Mouse (Mus musculus) urinary bladder, postnatal 4 days (tissue): ENCODE measurements around the gene Phip.
A peak's percentile ranks its signal among the peaks of the same experiment; 100 is the strongest.

ENCODE experiments used
- DNase-seq, 2 experiments: peaks; one replicate each; pipeline ENCODE4 v3.0.0; 2021 to 2022; ENCODE audit warnings: low spot score in 2 of 2

Phip gene

DNA sequence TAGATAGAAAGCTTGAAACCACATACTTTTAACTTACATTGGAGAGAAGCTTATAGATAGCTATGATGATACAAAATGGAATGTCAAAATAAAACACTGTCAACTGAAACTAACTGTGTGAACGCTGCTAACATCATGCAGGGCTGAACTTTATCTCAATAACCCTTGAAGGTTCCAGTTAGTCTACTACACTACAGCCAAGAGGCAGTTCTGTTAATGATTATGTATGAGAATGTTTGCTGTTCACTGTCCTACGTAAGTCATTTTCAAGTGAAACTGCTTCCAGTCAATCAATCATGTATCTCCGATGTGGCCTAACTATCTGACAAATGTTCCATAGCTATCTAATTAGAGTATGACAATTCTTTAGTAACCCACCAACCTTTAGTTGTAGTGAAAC, 107.6 kb downstream of the Phip start:
- no peak for DNase-seq

GRCm38 (mm10) chr9:82866121-82866520, 109.2 kb downstream of the Phip start:
- DNase-seq = no peak

GRCm38 (mm10) chr9:82861775-82862430, 113.4 kb downstream of the Phip start:
- DNase-seq = no peak

DNA sequence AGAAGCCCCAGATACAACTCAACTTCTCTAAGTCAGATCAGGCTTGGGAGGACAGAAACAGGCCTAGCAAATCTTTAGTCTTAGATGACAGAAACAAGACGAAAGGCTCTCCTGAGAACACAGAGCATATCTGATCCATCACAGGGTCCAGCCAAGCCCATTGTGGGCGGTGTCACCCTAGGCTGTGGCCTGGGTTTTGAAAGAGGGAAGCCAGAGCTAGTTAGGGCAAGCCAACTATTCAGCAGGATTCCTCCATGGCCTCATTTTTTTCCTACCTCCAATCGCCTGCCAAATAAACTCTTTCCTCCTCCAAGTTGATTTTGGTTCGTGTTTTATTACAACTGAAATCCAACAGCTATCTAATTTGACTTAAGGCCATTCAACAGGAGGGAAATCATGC, 114.0 kb downstream of the Phip start:
- DNase-seq = peak in 1 of 2 experiments; percentile 41

DNA sequence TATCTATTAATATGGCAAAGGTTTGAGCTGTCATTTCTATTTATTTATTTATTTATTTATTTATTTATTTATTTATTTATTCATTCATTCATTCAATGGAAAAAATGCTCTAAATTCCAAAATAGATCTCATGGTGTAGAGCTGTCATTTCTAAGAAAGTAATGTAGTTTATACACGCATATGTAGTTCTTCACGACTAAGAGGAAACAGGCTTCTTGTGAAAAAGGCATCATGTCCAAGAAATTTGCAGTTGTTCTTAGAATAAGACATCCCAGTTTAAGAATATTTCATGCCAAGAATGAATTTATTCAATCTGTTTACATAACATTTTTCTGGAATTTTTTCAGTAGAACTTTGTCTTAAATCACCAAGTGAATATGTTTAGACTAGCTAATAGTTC, 114.5 kb downstream of the Phip start:
- DNase-seq = no peak

DNA sequence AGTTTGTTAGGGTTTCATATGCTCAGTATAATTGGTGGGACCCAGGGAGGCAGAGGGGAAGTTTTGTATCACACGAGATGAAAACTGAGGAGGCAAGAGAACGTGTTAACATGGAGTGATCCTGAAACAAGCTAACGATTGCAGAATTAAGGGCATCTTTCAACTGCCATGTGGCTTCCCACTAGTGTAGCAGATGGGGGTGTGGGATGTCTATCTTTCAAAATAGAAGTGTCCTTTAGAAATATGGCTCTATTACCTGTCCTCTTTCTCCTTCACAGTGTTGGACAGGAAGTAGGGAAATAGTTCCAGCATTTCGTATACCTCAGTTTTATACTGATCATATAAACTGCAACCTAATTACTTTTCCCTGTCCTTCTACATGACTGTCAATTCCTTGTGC, 119.1 kb downstream of the Phip start:
- DNase-seq = no peak

GRCm38 (mm10) chr9:82854973-82855614, 120.2 kb downstream of the Phip start:
- no peak for DNase-seq

DNA sequence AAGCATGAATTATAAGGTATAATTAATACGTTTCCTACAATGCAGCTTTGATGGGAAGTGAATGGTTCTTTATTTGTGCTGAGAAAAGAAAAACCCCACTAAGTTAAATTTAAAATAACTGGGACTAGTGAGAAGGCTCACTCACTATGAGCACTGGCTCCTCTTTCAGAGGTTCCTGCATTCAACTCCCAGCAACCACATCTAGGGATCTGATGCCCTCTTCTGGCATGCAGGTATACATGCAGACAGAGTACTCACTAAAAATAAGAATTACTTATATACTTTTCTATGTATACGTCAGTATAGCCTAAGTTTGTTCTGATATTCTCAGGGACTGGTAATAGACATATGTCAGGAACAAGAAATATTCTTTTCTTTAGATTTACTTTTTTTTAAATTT, 121.3 kb downstream of the Phip start:
- no peak for DNase-seq

DNA sequence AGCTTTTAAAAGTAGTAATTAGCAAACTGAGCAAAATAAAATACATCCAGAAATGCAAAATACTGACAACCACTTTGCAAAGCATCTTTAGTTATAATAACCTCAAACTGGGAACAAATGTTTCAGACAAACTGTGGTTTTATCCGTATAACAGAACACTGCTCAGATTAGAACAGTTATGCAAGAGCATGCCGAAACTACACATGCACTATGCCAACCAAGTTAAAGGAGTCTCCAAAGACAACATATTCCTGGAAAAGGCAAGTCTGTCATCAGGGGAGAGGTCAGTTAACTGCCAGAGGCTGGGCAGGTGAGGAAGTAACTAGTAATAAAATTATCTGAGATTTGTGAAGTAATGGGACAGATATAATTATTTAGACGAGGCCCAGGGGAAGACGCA, 132.6 kb downstream of the Phip start:
- DNase-seq = no peak

DNA sequence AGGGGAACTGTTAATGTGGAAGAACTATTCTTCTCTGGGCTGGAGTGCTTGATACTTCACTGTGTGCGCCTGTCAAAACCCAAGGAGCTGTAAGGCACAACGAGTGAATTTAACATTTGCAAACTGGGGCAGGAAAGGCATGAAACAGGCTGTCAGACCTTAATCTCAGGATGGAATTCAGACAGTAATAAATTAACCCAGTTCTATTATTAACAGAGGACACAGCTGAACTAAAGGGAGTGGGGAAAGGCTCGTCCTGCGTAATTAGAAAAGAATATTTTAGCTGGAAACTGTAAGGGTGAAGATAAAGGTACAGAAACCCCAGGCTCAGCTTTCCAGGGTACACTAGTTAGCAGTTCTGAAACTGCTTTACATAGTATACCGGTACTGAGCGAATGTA, 139.4 kb downstream of the Phip start:
- no peak for DNase-seq

GRCm38 (mm10) chr9:82831891-82832290, 143.4 kb downstream of the Phip start:
- no peak for DNase-seq

DNA sequence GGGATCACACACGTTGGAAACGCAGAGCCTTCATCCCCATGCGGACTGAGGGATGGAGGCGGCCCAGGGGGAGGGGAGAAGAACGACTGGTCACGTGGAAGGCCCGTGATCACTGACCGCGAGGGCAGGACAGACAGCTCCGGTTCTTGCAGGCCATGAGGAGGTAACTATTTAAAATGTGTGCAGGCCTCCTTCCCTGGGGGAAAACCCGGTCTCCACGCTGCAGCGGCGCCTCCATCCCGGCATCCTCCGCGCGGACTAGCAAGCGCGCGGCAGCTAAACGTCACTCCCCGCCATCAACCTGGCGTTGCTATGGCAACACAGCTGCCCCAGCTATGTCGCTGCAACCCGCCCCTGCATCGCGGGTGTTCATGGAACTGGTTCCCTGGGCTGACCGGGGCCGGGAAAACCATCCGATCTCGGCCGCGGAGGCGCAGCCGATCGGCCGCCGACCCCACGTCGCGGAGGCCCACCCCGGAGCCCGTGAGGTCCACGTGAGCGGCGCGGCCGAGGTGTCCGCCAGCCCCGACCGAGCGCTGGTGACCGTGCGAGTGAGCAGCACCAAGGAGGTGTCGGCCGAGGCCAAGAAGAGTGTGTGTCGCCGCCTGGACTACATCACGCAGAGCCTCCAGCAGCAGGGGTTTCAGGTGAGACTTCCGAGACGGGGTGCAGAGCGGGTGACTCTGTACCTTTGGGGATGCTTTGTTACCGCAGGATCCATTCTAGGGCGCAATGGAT, 145.5 kb downstream of the Phip start:
- DNase-seq = peak; percentile 77 to 84

GRCm38 (mm10) chr9:82829007-82829689, 146.2 kb downstream of the Phip start, which contains the start of gene Irak1bp1:
Irak1bp1 (plus strand) TSS chr9:82829540.
- no peak for DNase-seq

GRCm38 (mm10) chr9:82826426-82826825, 148.9 kb downstream of the Phip start:
- no peak for DNase-seq
